Mouse (Mus musculus) neural tube, embryonic 11.5 days (tissue): Measurements from ENCODE around the gene Gch1. TPM values are rescaled to one million over a fixed set of nuclear protein-coding genes. Genes with fewer than 3 reads are reported as not detected.
"Not testable (repeated sequence)": the region's sequence is repeated elsewhere in the genome, so short reads cannot be mapped to it uniquely, and the experiment has no call there.

Experiments
- ATAC-seq: fragments of 200-750 bp; cut with Nextera tagmentation; 2 replicates; pipeline ENCODE4 v1.8.0; 2017; ENCODE audit warnings: moderate number of reproducible peaks, mild to moderate bottlenecking, moderate TSS enrichment, moderate library complexity; ENCODE audit not compliant: insufficient read depth, low FRiP score, low TSS enrichment
- DNase-seq: peaks from one replicate; pipeline ENCODE4 v3.0.0-alpha.2; 2015; ENCODE audit warnings: low spot score
- H3K27ac ChIP-seq: fragments of 300-500 bp; sonication (generic); 2 replicates; pipeline ENCODE4 v1.5.1; 2014; ENCODE audit warnings: low read depth, mild to moderate bottlenecking, low read length
- H3K27me3 ChIP-seq: fragments of 300-500 bp; sonication (generic); 2 replicates; pipeline ENCODE4 v1.6.1; 2014; ENCODE audit warnings: mild to moderate bottlenecking, low read length, mixed read lengths; ENCODE audit not compliant: control insufficient read depth, insufficient read depth
- H3K36me3 ChIP-seq: fragments of 300-500 bp; sonication (generic); 2 replicates; pipeline ENCODE4 v1.6.1; 2014; ENCODE audit warnings: mild to moderate bottlenecking, low read length, moderate library complexity, mixed read lengths; ENCODE audit not compliant: control insufficient read depth, insufficient read depth
- H3K4me1 ChIP-seq: fragments of 300-500 bp; sonication (generic); 2 replicates; pipeline ENCODE4 v1.6.1; 2014; ENCODE audit warnings: low read length, mixed read lengths; ENCODE audit not compliant: control insufficient read depth, insufficient read depth
- H3K4me2 ChIP-seq: fragments of 300-500 bp; sonication (generic); 2 replicates; pipeline ENCODE4 v1.6.1; 2014; ENCODE audit warnings: low read depth, mild to moderate bottlenecking, moderate library complexity
- H3K4me3 ChIP-seq: fragments of 300-500 bp; sonication (generic); 2 replicates; pipeline ENCODE4 v1.5.1; 2014; ENCODE audit warnings: low read depth, low read length
- H3K9ac ChIP-seq: fragments of 300-500 bp; sonication (generic); 2 replicates; pipeline ENCODE4 v1.6.1; 2014; ENCODE audit warnings: mild to moderate bottlenecking, low read length
- H3K9me3 ChIP-seq: fragments of 300-500 bp; sonication (generic); 2 replicates; pipeline ENCODE4 v1.6.1; 2016; ENCODE audit warnings: low read length; ENCODE audit not compliant: control insufficient read depth
- WGBS: fragments of 180-500 bp; shearing (Covaris S2); extraction: QIAGEN DNeasy Blood & Tissue Kit; methylation state at CpG from one replicate; pipeline ENCODE4 v1.1.7; 2014; 5-methylcytosine and 5-hydroxymethylcytosine counted together
- polyA plus RNA-seq: library from polyadenylated mRNA; unstranded; fragments of >200 nt; fragmentation: Nextera tagmentation; extraction: Ambion mirVana; gene quantifications from 2 replicates; pipeline ENCODE4 v1.2.1, GENCODE M21; 2014

The Gch1 gene
- polyA plus RNA-seq, 1 experiment from 2014 or later: 2.4 TPM

GRCm38 (mm10) chr14:47117522-47117921 lies 71.7 kb downstream of the Gch1 start:
- DNase-seq: no peak
- 85% methylated on average over 7 of the region's 7 CpGs for WGBS

GRCm38 (mm10) chr14:47116062-47116762 lies 73.0 kb downstream of the Gch1 start:
- H3K9ac ChIP-seq: no peak overlapping the region
- H3K27ac ChIP-seq: no peak overlapping the region
- no peaks in the 10 kb centered on the region for H3K27me3 ChIP-seq
- H3K4me3 ChIP-seq: no peak overlapping the region
- DNase-seq (no peak), ATAC-seq (no peak)
- H3K36me3 ChIP-seq: no peaks in the 10 kb centered on the region
- H3K4me2 ChIP-seq: no peak overlapping the region
- no peaks in the 10 kb centered on the region for H3K9me3 ChIP-seq
- WGBS: 89% methylated on average over 9 of the region's 10 CpGs
- no peaks in the 10 kb centered on the region for H3K4me1 ChIP-seq

More at GRCm38 (mm10) chr14:47117522-47117921, 71.7 kb downstream of the Gch1 start:
- H3K36me3 ChIP-seq: no peaks in the 10 kb centered on the region
- no peak overlapping the region for H3K9ac ChIP-seq
- H3K27me3 ChIP-seq: no peaks in the 10 kb centered on the region
- no peak overlapping the region for H3K4me2 ChIP-seq
- H3K4me3 ChIP-seq: no peak overlapping the region
- H3K4me1 ChIP-seq: no peaks in the 10 kb centered on the region
- H3K9me3 ChIP-seq: no peaks in the 10 kb centered on the region
- H3K27ac ChIP-seq: no peak overlapping the region
- no peak for ATAC-seq

GRCm38 (mm10) chr14:47115154-47115553 lies 74.1 kb downstream of the Gch1 start:
- ATAC-seq (no peak), DNase-seq (no peak)
- WGBS: 68% methylated on average over 9 of the region's 9 CpGs
- H3K4me3 ChIP-seq: no peak overlapping the region
- no peaks in the 10 kb centered on the region for H3K9me3 ChIP-seq
- H3K4me2 ChIP-seq: no peak overlapping the region
- H3K4me1 ChIP-seq: no peaks in the 10 kb centered on the region
- no peak overlapping the region for H3K9ac ChIP-seq
- H3K36me3 ChIP-seq: no peaks in the 10 kb centered on the region
- no peaks in the 10 kb centered on the region for H3K27me3 ChIP-seq
- no peak overlapping the region for H3K27ac ChIP-seq

GRCm38 (mm10) chr14:47111341-47111740 lies 77.9 kb downstream of the Gch1 start:
- ATAC-seq (no peak), DNase-seq (no peak)
- no peaks in the 10 kb centered on the region for H3K9me3 ChIP-seq
- WGBS: 51% methylated on average over 9 of the region's 9 CpGs
- no peak overlapping the region for H3K4me2 ChIP-seq
- H3K9ac ChIP-seq: no peak overlapping the region
- no peak overlapping the region for H3K27ac ChIP-seq
- no peaks in the 10 kb centered on the region for H3K4me1 ChIP-seq
- no peak overlapping the region for H3K4me3 ChIP-seq
- H3K27me3 ChIP-seq: no peaks in the 10 kb centered on the region
- H3K36me3 ChIP-seq: no peaks in the 10 kb centered on the region

- H3K4me3 ChIP-seq, H3K9ac ChIP-seq, H3K36me3 ChIP-seq, H3K27me3 ChIP-seq, ATAC-seq, H3K4me2 ChIP-seq, H3K4me1 ChIP-seq, DNase-seq, H3K27ac ChIP-seq, H3K9me3 ChIP-seq: not testable (repeated sequence)
- 90% methylated on average over 6 of the region's 7 CpGs for WGBS
These were observed 78.8 kb downstream of the Gch1 start for GRCm38 (mm10) chr14:47110391-47110790.

- DNase-seq (no peak), ATAC-seq (no peak)
- no peaks in the 10 kb centered on the region for H3K27me3 ChIP-seq
- H3K4me2 ChIP-seq: no peak overlapping the region
- no peak overlapping the region for H3K27ac ChIP-seq
- H3K36me3 ChIP-seq: no peaks in the 10 kb centered on the region
- no peak overlapping the region for H3K9ac ChIP-seq
- 77% methylated on average over 3 of the region's 3 CpGs for WGBS
- H3K4me3 ChIP-seq: no peak overlapping the region
- no peaks in the 10 kb centered on the region for H3K9me3 ChIP-seq
- H3K4me1 ChIP-seq: no peaks in the 10 kb centered on the region
These were observed 81.8 kb downstream of the Gch1 start for GRCm38 (mm10) chr14:47107461-47107860.

- DNase-seq (no peak), ATAC-seq (no peak)
- Histone ChIP-seq H3K9me3 (no peaks in the 10 kb centered on the region), H3K27me3 (no peaks in the 10 kb centered on the region), H3K36me3 (no peaks in the 10 kb centered on the region), H3K27ac (no peak overlapping the region), H3K4me1 (no peaks in the 10 kb centered on the region), H3K4me2 (no peak overlapping the region), H3K4me3 (no peak overlapping the region), H3K9ac (no peak overlapping the region)
- WGBS: 93% methylated on average over 3 of the region's 3 CpGs
These were observed 83.5 kb downstream of the Gch1 start for GRCm38 (mm10) chr14:47105755-47106154.

- H3K4me2 ChIP-seq: no peak overlapping the region
- H3K9ac ChIP-seq: no peak overlapping the region
- no peaks in the 10 kb centered on the region for H3K4me1 ChIP-seq
- WGBS: 90% methylated on average over 3 of the region's 3 CpGs
- no peaks in the 10 kb centered on the region for H3K9me3 ChIP-seq
- H3K27ac ChIP-seq: no peak overlapping the region
- no peaks in the 10 kb centered on the region for H3K36me3 ChIP-seq
- ATAC-seq (no peak), DNase-seq (no peak)
- H3K4me3 ChIP-seq: no peak overlapping the region
- H3K27me3 ChIP-seq: no peaks in the 10 kb centered on the region
These were observed 84.0 kb downstream of the Gch1 start for GRCm38 (mm10) chr14:47105174-47105557.
